Mouse (Mus musculus): Measurements from ENCODE around the gene Gm49318. TPM values are rescaled to one million over a fixed set of nuclear protein-coding genes. Genes with fewer than 3 reads are reported as not detected.

The Gm49318 gene
- polyA plus RNA-seq, 2 experiments = not detected

DNA sequence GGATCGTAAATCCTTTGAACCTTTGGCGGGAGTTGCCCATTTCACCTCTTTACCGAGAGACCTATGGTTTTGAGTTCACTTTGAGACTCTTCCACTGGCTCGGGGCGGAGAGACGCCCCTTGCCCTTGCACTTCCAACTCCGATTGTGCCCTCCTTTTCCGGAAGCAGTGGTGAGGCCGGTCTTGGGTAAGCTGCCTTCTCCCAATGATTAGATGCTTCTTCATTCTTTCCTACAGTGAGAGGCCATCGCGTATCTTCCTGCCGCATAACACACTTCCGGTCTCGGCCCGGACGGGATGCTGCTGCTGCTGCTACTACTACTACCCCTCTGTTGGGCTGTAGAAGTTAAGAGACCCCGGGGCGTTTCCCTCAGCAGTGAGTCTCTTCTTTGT lies 67.9 kb downstream of the Gm49318 start:
- under 1% methylated on average over 18 of the region's 18 CpGs for WGBS (ENCODE audit: insufficient replicate concordance)
- peak overlapping the region; percentile 75 for H3K9ac ChIP-seq (replicated peaks)
- ATAC-seq (ENCODE audit: insufficient read depth) = peak; percentile 29; the same call in 1 of the 2 replicates

DNA sequence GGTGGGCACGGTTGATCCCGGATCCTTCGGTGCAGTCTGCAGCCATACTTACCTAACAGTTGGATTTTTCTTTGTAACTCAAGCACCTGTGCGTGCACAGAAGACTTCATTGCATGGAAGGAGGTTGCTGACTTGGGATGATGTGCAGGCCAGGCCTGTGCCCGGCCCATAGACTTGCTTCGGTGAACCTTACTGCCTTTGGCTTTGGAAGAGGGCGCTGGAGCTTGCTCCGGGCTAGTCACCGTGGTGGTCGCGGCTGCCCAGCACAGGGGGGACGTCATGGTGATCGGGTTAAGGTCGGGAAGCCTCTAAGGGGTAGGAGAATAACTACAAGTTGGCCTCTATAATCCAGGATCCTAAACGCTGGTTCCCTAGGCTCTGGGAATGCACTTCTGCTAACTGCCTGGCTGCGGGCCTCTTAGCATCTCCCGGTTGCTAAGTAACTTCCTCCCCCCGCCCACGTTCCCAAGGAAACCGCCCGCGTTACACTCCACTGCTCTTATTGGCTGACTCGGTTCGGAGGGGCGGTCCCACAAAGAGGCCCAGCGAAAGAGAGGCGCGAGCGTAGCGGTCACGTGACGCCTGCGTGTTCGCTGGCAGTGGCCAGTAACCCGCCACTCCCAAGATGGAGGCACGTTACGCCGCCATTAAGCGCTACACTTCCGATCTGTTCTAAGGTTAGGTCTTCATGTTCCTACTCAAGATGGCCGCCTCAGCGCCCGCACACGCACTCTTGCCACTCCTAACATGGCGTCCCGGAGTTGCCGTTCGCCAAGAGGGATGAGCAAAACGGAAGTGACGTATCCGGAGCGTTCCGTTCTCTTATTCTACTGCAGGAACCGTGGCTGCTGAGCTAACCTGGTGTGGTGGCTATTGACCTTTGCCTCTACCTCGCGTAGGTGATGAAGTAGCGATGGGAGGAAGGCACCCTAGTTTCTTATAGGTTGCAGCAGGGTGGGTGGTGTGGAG lies 68.6 kb downstream of the Gm49318 start, which contains the start of the genes Ccdc151 and Prkcsh:
Ccdc151 (minus strand) TSS at position 441 of the 969 bp plus-strand sequence.
Prkcsh (plus strand) TSS at position 613 of the 969 bp plus-strand sequence.
- DNase-seq (ENCODE audit: low read depth in 3 of 3, low spot score in 3 of 3) (peak; percentile 99), ATAC-seq (ENCODE audit: insufficient read depth) (peak; percentile 99)
- Histone ChIP-seq H3K9ac (replicated peaks) (peak within 1 kb of the TSS; percentile 75), H3K36me3 (replicated peaks; ENCODE audit: control insufficient read depth, insufficient read depth, low read depth) (peaks cover 15% of the 10 kb centered on the region), H3K9me3 (ENCODE audit: control insufficient read depth, low read length) (no peaks in the 10 kb centered on the region), H3K4me1 (replicated peaks; ENCODE audit: control insufficient read depth in 2 of 2, insufficient read depth in 2 of 2, low read length in 1 of 2) (peaks cover 9 to 10% of the 10 kb centered on the region in 2 experiments), H3K27ac (peak within 1 kb of the TSS; percentile 69), H3K4me3 (ENCODE audit: insufficient read depth in 1 of 2, low read depth in 2 of 2, low read length in 2 of 2) (peak within 1 kb of the TSS; percentile 88 to 95), H3K4me2 (ENCODE audit: low read depth) (peak within 1 kb of the TSS; percentile 93), H3K27me3 (ENCODE audit: control insufficient read depth, insufficient read depth, low read length) (no peaks in the 10 kb centered on the region; the same call in 1 of the 2 replicates)
- 8% methylated on average over 57 of the region's 57 CpGs for WGBS (ENCODE audit: insufficient replicate concordance)
- TF ChIP-seq EP300 (IDR thresholded peaks at IDR 0.05; ENCODE audit: low read depth) (no peak), CTCF (IDR thresholded peaks at IDR 0.05; ENCODE audit: low read depth) (no peak; the same call in 1 of the 2 replicates)

More for the DNA sequence above, 67.9 kb downstream of the Gm49318 start:
- Histone ChIP-seq H3K36me3 (replicated peaks; ENCODE audit: control insufficient read depth, insufficient read depth, low read depth) (peaks cover 16% of the 10 kb centered on the region), H3K4me3 (ENCODE audit: insufficient read depth in 1 of 2, low read depth in 2 of 2, low read length in 2 of 2) (peak overlapping the region; percentile 88 to 95), H3K27ac (peak overlapping the region; percentile 69), H3K4me1 (replicated peaks; ENCODE audit: control insufficient read depth in 2 of 2, insufficient read depth in 2 of 2, low read length in 1 of 2) (peaks cover 9 to 10% of the 10 kb centered on the region in 2 experiments), H3K9me3 (ENCODE audit: control insufficient read depth, low read length) (no peaks in the 10 kb centered on the region), H3K27me3 (ENCODE audit: control insufficient read depth, insufficient read depth, low read length) (no peaks in the 10 kb centered on the region; the same call in 1 of the 2 replicates), H3K4me2 (ENCODE audit: low read depth) (peak overlapping the region; percentile 93)
- TF ChIP-seq EP300 (IDR thresholded peaks at IDR 0.05; ENCODE audit: low read depth) = no peak
- no peak for TF ChIP-seq CTCF (IDR thresholded peaks at IDR 0.05; ENCODE audit: low read depth)
- DNase-seq (ENCODE audit: low read depth in 3 of 3, low spot score in 3 of 3) = peak; percentile 20 to 46 (median 41)

DNA sequence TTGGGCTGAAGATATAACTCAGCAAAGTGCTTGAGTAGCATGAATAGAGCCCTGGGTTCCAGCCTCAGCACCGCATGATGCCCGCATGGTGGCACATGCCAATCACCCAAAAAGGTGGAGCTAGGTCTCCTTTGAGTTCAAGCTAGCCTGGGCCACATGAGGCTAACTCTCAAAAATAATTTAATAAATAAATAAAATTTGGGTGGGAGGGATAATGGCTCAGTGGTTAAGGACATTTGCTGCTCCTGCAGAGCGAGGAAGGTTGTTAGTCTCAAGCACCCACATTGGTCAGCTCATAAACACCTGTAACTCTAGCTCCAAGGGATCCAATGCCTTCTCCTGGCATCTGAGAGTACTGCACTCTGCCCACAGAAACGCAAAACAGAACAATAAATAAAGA lies 69.4 kb downstream of the Gm49318 start:
- no peak for DNase-seq (ENCODE audit: low read depth in 3 of 3, low spot score in 3 of 3)
- ATAC-seq (ENCODE audit: insufficient read depth) = no peak
- Histone ChIP-seq H3K36me3 (replicated peaks; ENCODE audit: control insufficient read depth, insufficient read depth, low read depth) (peaks cover 12% of the 10 kb centered on the region), H3K27ac (no peak overlapping the region), H3K9me3 (ENCODE audit: control insufficient read depth, low read length) (no peaks in the 10 kb centered on the region), H3K27me3 (ENCODE audit: control insufficient read depth, insufficient read depth, low read length) (no peaks in the 10 kb centered on the region; the same call in 1 of the 2 replicates), H3K4me2 (ENCODE audit: low read depth) (no peak overlapping the region), H3K9ac (replicated peaks) (no peak overlapping the region), H3K4me3 (ENCODE audit: insufficient read depth in 1 of 2, low read depth in 2 of 2, low read length in 2 of 2) (no peak overlapping the region), H3K4me1 (replicated peaks; ENCODE audit: control insufficient read depth in 2 of 2, insufficient read depth in 2 of 2, low read length in 1 of 2) (peaks cover 9 to 10% of the 10 kb centered on the region in 2 experiments)
- 80% methylated on average over 4 of the region's 4 CpGs for WGBS (ENCODE audit: insufficient replicate concordance)
- TF ChIP-seq EP300 (IDR thresholded peaks at IDR 0.05; ENCODE audit: low read depth) (no peak), CTCF (IDR thresholded peaks at IDR 0.05; ENCODE audit: low read depth) (no peak)

GRCm38 (mm10) chr9:22000296-22000695 lies 70.8 kb downstream of the Gm49318 start:
- H3K4me2 ChIP-seq (ENCODE audit: low read depth) = no peak overlapping the region
- H3K9me3 ChIP-seq (ENCODE audit: control insufficient read depth, low read length) = no peaks in the 10 kb centered on the region
- no peak overlapping the region for H3K27ac ChIP-seq
- ATAC-seq (ENCODE audit: insufficient read depth) (no peak), DNase-seq (ENCODE audit: low read depth in 3 of 3, low spot score in 3 of 3) (no peak)
- no peaks in the 10 kb centered on the region; the same call in 1 of the 2 replicates for H3K27me3 ChIP-seq (ENCODE audit: control insufficient read depth, insufficient read depth, low read length)
- TF ChIP-seq EP300 (IDR thresholded peaks at IDR 0.05; ENCODE audit: low read depth) (no peak), CTCF (IDR thresholded peaks at IDR 0.05; ENCODE audit: low read depth) (no peak)
- peaks cover 10% of the 10 kb centered on the region for H3K36me3 ChIP-seq (replicated peaks; ENCODE audit: control insufficient read depth, insufficient read depth, low read depth)
- no peak overlapping the region for H3K9ac ChIP-seq (replicated peaks)
- H3K4me1 ChIP-seq (replicated peaks; ENCODE audit: control insufficient read depth in 2 of 2, insufficient read depth in 2 of 2, low read length in 1 of 2) = peaks cover 9 to 10% of the 10 kb centered on the region in 2 experiments
- 75% methylated on average over 6 of the region's 6 CpGs for WGBS (ENCODE audit: insufficient replicate concordance)
- H3K4me3 ChIP-seq (ENCODE audit: insufficient read depth in 1 of 2, low read depth in 2 of 2, low read length in 2 of 2) = no peak overlapping the region
